Mouse (Mus musculus): Measurements from ENCODE around the gene Wdr26.

The Wdr26 gene

DNA sequence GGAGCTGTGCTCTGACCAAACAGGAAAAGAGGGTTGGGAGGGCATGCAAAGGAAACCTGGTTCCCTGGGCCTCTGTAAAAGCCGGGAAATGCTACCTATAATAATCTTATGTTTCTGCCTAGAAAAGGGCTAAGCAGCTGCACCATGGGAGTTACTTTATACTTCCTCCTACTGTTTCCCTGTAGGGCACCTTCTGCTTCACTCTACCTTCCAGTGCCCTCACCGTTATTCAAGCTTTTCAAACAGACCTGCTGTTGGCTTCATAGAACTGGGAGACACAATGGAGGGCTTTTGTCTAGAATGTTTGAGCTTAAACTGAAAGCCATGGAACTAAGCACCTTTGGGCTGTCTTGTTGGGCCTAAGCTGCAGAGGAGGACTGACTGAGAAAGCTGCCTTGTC is 44.0 kb downstream of the Wdr26 start:
- no peak for DNase-seq (ENCODE audit: low spot score)

DNA sequence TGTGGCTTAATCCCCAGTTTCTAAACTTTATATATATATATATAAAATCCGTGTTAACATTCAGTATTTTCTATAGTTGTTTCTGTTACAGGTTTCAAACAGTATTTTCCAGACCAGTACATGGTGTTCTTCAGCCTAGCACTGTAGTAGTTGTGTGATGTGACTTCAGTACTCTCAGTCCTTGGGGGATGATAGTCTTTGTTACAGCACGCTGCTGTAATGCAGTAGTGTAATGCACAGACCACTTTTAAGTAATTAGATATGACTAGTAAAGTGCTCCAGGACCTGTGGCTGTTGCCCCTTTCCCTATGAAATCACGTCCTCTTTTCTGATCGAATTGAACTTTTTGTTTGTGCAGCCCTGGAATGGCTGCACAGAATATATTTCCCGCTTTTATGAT is 60.3 kb downstream of the Wdr26 start:
- DNase-seq (ENCODE audit: low spot score) = no peak

DNA sequence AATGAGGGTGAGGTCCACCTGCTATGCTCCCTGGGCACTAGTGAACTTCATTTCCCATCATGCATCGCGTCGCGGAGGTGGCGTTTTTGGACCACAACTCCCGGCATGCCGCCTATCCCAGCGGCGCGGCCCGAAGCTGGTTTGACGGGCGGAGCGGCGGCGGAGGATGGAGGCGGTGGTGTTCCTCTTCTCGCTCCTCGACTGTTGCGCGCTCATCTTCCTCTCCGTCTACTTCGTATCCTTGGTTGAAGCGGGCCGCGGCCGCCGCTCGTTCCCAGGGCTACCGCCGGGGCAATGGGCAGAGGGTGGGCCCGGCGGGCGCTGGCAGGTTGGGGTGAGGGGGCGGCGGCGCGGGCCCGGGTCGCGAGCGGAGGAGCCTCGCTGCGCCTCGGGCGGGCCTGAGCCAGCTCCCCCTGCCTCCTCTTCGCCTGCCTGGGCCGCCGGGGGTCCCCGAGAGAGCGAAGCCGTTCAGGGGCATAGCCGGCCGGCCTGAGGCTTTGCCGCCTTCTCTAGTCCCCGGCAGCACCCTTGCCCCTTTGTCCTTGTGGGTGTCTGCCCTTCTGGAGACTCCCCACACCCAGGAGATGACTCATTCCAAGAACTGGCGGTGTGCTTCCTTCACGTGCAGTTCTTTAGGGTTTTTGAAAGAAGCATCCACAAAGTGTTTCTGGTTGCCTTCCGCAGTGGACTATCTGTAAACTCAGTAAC is 60.8 kb downstream of the Wdr26 start:
- peak; percentile 81 for DNase-seq (ENCODE audit: low spot score)

DNA sequence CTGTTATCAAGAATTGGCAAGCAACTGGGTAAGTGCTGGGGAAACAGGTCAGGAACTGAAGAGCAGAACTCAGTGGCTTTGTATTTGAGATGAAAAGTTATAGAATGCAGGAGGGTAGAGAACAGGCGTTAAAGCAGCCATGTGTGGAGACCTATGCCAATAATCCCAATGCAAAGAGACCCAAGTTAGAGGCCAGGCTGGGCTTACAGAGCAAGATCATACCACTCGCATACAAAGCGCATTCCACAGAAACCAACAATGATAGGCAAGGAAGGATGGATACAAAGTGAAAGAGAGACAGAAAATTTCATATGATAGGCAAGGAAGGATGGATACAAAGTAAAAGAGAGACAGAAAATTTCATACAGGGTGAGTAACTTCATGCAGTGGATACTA is 61.4 kb downstream of the Wdr26 start:
- DNase-seq (ENCODE audit: low spot score) = no peak

DNA sequence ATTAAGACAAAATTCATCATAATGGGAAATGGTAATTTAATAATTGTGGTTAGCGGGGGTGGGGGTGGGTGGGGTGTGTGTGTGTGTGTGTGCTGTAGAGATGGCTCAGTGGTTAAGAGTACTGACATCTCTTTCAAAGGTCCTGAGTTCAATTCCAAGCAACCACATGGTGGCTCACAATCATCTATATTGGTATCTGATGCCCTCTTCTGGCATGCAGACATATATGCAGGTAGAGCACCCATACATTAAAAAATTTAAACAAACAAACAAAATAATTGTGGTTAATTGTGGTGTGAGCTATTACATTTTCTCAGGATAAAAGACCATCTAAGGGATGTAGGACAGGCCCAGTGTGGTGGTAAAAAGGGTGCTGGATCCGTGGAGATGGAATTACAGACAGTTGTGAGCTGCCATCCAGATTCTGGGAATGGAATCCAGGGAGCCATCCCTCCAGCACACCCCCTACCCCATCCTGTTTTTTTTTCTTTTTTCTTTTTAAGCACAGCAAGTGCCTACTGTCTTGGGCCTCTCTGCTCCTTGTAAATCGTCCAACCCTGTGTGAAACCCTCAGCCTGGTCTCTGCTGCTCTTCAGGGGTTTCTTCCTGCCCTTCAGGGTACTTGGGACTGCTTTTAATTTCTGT is 62.3 kb downstream of the Wdr26 start:
- no peak for DNase-seq (ENCODE audit: low spot score)

DNA sequence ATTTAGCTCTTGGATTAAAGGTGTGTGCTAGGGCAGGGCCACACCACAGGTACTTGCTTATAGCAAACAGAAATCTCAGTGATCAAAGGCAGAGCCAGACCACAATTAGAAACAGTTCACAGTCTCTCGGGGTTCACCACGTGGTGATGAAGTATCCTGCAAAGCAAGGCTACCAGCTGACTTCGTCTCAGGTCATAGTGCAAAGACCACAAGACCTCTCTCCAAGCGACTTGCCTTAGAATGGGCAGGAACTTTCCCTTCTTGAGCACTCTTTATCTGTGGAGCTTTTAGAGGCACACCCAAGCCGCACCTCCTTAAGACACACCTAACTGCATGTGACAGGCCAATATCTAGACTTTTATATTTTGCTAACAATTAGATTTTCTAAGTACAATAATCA is 63.3 kb downstream of the Wdr26 start:
- no peak for DNase-seq (ENCODE audit: low spot score)

DNA sequence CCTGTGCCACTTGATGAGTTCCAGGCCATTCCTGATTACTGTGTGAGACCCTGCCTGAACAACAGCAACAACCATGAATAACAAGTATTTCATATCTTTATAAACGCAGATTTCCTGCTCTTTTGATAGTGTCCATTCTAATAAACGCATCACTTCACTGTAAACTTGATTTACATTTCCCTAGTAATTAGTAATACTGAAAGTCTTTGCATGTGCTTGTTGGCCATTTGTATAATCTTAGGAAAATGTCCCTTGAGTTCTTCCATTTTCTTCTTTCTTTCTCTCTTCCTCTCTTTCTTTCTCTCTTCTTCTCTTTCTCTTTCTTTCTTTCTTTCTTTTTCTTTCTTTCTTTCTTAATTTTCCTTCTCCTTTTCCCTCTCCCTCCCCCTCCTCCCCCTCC is 65.6 kb downstream of the Wdr26 start:
- DNase-seq (ENCODE audit: low spot score) = no peak

DNA sequence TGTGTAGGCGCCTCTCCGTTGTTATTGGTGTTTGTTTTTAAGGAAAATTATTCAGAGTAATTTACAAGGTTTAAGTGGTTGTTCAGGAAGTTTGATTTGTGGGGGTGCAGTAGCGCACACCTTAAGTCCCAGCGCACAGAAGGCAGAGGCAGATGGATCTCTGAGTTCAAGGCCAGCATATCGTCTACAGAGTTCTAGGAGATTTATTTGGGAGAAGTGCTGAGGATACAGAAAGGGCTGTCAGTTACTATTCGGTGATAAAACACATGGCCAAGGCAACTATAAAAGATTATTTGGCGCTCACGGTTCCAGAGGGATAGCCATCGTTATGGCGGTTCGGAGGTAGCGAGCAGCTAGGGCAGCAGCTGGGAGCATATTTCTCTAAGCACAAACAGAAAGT is 66.8 kb downstream of the Wdr26 start:
- DNase-seq (ENCODE audit: low spot score) = no peak

DNA sequence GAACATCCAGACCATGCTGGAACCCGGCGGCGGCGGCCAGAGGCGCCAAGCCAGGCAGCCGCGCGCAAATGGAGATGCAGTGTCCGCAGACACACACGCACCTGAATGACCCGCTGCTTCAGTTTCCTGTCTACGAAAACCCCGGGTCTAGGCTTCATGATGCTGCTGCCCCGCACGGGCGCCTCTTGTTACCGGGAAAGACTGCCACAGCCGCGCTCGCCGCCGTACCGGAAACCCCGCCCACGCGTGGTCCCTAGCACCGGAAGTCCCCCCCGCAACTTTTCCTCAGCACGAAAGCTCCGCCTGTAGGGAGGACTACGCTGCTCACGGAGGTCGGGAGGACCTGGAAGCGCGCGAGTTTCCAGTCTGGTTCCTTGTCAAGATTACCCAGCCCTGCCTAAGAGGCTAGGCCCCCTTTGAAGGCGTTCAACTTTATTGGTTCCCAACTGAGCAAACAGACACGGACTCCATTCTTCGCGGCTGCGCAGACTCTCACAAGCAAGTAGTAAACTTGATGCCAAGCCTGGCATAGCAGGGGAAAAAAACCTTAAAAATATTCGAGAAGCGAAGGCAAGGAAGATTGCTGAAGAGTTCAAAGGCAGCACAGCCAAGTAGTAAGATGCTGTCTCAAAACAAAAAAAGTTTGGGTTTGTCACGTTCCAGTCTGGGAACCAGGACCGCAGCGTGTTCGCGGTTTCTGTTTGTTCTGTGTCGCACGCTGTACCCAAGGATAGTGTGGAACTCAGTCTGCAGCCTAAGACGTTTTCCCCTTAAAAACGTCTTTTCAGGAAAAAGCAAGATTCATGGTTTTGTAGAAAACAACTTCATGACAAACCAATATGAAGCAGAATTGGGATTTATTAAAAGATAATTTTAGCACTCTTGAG is 67.6 kb downstream of the Wdr26 start, which contains the start of the genes Nvl and Cnih4:
Gene Nvl (minus strand): TSS at position 255 of the 887 bp plus-strand sequence.
Gene Cnih4 (plus strand): TSS at position 744 of the 887 bp plus-strand sequence.
- DNase-seq (ENCODE audit: low spot score) = peak; percentile 92

DNA sequence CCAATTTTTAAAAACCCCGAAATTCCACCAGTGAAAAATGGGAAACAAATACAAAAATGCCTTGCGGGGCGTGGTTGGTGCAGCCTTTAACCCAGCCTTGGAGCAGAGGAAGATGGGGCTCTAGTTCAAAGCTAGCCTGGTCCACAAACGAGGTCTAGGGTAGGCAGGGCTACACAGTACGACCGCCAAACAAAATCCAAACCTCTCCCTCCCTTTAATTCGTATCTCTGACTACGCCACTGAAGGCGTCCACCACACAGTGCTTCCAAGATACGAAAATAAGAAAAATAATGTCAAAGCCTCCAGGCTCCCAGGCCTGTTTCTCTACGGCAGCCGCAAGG is 68.2 kb downstream of the Wdr26 start:
- no peak for DNase-seq (ENCODE audit: low spot score)

DNA sequence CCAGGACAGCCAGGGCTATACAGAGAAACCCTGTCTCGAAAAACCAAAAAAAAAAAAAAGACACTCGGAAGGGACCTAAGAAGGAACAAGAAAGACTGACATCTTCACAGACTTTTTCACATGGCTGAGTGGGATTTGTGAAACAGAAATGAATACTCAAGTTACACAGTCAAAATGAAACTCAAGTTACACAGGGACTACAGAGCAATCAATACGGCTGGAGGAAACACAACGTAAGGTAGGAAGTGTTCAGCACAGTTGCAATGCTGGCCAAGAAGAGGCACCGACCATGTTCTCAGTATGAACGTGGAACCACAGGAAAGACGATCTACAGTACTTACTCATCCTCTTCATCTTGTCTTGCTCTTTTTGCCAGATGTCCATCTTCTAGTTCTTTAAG is 73.1 kb downstream of the Wdr26 start:
- no peak for DNase-seq (ENCODE audit: low spot score)

DNA sequence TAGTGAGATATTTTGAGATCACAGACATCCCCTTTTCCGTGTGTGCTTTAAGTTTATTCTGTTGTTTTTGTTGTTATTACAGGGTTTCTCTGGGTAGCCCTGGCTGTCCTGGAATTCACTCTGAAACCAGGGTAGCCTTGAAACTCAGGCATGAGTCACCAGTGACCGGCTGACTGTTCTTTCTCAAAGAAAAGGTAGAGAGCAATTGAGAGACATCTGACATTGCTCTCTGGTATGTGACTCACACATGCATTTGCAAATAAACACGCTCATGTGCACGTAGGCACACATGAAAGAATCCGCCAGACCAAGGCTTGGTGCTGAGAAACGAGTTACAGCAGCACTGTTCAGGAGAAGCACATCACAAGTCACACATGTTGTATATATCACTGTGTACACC is 79.9 kb downstream of the Wdr26 start:
- DNase-seq (ENCODE audit: low spot score) = no peak

DNA sequence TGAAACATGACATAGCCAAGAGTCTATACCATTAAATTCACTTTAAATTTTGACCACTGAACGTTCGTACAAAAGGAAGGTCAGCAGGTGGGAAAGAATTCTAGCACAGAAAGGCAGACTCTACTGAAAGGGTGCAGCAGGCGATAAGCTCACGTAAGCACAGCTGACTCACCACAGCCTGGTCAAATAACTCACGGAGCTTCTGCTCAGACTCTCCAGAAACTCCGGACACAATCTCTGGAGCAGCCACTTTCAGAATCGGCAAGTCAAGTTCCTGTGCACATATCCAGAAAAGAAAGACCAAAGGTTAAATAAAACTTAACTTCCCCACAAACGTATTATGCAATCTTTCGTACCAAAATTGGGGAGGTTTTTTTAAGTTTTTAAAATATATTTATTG is 85.0 kb downstream of the Wdr26 start:
- DNase-seq (ENCODE audit: low spot score) = no peak

DNA sequence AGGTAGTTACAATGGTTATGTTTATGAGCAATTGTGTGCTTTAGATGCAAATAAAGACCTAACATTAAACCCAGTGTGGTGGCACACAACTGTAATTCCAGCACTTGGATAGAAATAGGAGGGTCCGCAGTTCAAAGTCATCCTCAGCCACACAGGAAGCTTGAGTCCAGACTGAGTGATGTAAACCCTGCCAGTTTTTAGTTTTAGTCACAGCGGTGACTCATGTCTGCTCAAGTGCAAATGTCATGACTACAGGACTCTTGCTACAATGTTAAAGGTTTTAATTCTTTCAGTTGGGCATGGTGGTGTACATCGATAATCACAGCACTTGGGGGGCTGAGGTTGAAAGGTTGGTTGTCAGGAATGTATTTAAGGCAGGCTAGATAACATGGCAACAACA is 85.9 kb downstream of the Wdr26 start:
- no peak for DNase-seq (ENCODE audit: low spot score)

DNA sequence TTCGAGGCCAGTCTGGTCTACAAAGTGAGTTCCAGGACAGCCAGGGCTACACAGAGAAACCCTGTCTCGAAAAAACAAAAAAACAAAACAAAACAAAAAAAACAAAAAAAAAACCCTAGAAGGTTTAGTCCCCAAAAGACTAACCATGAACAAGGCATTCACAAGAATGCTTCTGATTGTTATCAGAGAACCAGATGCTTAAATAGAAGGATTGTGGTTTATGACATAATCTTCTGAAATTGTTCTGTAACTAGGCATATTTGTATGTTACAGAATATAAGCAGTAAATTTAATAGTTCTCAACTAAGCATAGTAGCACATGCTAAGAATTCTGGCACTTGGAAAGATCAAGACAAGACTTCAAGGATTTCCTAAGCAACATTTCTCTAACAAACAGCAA is 87.7 kb downstream of the Wdr26 start:
- DNase-seq (ENCODE audit: low spot score) = no peak
